Mouse (Mus musculus): ENCODE data around the gene Paxx. TPM values are rescaled to one million over a fixed set of nuclear protein-coding genes. Genes with fewer than 3 reads are reported as not detected.

Gene Paxx
- total RNA-seq, 2 experiments from 2014 or later: 23.0 to 23.4 TPM

DNA sequence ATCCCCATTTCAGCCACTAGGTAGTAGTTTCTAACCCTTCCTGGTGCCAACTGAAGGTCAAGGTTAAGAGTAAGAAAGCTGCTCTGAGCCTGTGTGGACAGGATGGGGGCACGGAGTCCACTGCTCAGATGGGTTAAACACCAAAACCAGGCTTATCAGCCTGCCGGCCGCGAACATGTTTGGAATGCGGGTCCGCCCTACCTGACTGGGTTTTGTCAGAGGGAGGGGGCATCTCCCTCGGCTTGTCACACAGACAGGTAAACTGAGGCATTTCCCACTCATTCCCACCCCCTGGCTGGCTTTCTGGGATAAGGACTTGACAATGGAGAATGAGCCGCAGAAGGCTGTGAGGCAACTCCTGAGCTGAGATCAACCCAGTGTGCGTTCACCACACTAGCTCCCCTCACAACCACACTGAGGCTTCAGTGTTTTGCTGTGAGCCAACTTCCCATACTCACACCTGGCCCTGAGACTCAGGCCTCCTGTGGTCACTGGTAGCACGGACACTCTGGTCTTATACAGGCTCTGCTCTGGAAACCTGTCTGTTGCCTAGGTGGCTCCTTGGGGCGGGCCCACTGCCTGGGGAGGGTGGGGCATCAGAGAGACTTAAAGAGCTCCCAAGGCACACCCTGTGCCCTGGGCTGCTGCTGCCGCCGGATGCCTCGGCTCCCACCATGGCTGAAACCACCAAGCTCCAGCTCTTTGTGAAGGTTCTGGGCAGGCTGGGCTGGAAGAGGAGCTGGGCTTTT is 4.5 kb downstream of the Paxx start, which contains the start of gene Clic3:
Gene Clic3 (plus strand): TSS at position 634 of the 749 bp plus-strand sequence.
- DNase-seq: no peak
- intact Hi-C loops (cut with DNase I): no loop called here

DNA sequence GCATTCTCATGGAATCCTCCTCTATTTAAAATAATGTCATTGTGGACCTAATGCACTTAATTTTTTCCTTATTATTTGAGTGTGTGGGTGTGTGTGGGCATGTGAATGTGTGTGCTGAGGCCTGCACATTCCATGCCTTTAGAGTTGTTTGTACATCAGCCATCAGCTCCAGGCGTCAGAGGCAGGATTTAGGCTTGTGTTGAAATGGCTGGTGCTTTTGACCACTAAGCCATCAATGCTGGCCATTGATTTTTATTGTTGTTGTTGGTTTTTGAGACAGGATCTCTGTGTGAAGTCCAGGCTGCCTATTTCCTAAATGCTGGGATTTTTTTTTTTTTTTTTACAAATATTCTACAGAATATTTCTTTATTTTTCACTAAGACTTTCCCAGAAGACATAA is 7.9 kb downstream of the Paxx start:
- intact Hi-C loops (cut with DNase I): no loop called here
- no peak for DNase-seq

DNA sequence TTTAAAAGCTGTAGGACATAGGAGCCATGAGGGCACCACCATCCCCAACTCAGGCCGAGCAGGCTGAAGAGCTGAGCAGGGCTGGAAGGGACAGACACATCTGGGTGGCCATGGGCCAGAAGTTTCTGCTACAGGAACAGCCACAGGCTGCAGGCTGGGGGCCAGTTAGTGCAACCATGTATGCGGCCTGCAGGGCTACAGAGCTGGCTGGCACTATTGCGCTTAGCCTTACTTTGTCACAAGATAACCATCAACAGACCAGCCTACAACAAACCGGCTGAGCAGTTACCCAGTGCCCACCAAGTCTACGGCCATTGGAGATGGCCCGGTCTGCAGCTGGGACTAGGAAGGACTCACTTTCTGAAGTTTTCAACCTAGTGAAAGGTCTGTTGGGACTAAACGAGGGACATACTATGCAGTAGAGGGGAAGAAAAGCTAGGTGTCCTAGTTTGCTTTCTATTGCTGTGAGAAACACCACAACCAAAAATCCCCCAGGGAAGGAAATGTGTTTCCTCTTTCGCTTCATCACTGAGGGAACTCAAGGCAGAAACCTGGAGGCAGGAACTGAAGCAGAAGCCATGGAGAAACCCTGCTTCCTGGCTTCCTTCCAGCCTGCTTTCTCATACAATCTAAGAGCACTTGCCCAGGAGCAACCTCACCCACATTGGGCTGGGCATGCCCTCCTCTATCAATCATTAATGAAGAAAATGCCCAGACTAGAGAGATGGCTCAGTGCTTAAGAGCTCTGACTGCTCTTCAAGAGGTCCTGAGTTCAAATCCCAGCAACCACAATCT is 9.8 kb downstream of the Paxx start:
- intact Hi-C loops (cut with DNase I): no loop called here
- DNase-seq: no peak

DNA sequence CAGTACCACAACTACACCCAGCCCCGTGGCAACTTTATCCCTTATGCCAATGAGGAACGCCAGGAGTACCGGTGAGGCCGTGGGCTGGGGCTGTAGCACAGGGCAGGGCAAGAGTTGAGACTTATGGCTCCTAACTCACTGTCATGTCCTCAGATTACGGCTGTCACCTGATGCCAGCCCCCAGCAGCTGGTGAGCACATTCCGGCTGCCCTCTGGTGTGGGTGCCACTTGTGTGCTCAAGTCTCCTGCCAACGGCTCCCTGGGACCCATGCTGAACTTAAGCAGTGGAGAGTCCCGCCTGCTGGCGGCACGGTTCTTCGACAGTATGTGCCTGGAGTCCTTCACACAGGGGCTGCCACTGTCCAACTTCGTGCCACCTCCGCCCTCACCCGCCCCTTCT is 18.2 kb downstream of the Paxx start:
- intact Hi-C loops (cut with DNase I): no loop called here
- DNase-seq: no peak

DNA sequence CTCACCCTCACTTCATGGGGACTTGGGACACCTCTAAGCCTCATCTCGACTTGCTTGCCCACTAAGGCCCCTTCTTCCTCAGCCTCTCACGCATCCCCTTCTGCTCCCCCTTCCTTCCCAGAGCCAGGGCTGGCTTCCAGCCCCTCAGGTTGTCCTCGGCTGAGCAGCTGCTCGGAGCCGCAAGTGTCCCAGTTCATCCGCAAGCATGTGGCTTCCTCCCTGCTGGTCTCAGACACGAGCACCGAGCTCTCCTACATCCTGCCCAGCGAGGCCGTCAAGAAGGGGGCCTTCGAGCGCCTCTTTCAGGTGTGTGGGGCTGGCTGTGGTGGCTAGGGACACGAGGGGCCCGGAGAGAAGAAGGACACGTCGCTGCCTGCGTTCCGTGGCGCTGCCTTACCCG is 19.8 kb downstream of the Paxx start:
- no peak for DNase-seq
- intact Hi-C loops (cut with DNase I): no loop called here

DNA sequence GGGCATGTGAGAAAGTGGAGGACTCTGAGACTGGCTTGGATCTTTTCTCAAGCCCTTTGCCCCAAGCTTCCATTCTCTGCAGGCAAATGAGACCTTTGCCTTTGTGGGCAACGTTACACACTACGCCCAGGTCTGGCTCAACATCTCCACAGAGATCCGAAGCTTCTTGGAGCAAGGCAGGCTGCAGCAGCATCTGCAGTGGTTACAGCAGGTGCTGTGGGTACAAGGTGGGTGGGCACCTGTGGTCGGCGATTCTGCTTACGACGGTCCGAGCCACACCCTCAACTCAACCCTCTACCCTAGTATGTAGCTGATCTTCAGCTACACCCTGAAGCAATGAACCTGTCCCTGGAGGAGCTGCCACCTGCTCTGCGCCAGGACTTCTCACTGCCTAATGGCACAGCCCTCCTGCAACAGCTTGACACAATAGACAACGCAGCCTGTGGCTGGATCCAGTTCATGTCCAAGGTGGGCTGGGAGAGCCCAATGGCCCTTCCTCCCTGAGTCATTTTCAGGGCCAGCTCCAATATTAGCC is 24.5 kb downstream of the Paxx start:
- DNase-seq: no peak
- intact Hi-C loops (cut with DNase I): no loop called here

DNA sequence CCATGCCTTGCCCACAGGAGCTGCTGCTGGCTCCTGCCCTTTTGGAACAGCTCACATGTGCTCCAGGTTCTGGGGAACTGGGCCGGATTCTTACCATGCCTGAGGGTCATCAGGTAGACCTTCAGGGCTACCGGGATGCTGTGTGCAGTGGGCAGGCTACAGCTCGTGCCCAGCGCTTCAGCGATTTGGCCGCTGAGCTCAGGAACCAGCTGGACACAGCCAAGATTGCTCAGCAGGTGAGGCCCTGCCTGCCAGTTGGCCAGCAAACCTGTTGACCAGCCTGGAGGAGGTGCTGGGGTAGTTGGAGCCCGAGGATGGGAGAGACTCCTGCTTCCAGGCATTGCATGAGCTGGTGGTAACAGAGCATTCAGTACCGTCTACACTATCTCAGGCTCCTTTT is 26.6 kb downstream of the Paxx start:
- no peak for DNase-seq
- intact Hi-C loops (cut with DNase I): no loop called here

DNA sequence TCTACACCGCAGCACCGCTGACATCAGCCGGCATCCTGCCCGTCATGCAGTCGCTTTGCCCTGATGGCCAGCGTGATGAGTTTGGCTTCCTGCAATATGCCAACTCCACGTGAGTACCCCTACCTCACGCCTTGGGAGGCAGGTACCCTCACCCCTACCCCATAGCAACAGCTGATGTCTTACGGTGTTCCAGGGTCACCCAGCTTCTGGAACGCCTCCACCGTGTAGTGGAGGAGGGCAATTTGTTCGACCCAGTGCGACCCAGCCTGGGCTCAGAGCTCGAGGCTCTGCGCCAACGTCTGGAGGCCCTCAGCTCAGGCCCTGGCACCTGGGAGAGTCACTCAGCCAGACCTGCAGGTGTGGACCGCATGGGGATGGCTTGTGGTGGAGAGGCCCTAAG is 27.8 kb downstream of the Paxx start:
- no peak for DNase-seq
- intact Hi-C loops (cut with DNase I): no loop called here

DNA sequence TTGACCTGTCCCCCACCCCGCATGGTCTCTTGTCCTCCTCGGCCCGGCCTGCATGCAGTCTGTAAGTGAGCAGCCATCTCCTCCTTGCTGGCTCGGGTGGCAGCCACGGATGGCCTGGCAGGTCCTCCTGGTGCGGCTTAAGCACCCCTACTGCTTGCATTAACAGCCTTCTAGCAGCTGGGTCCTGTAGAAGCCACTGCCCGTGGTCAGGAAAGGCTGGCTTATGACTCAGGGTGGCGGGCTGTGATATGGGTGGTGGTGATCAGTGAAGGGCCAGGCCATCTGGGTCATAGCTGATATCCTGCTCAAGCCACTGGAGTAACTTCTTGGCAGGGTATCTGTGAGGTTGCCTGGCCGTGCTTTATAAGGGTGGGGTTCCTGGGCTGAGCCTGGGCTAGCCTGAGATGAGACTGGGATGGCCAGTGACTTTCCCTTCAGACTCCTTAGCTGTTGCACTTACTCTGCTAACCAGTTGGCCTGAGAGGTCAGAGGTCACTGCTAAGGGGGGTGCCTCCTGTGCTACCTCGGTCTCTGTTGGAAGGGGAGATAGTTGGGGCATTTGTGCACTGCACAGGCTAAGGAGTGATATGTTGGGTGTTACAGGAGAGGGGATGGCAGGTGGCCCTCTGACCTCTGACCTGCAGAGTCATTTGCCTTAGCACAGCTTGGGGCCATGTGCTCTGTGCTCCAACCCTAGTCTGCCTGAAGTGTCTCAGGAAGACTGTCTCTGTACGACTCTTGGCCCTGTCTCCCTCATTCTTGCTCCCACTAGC is 28.4 kb downstream of the Paxx start:
- no peak for DNase-seq
- intact Hi-C loops (cut with DNase I): no loop called here

DNA sequence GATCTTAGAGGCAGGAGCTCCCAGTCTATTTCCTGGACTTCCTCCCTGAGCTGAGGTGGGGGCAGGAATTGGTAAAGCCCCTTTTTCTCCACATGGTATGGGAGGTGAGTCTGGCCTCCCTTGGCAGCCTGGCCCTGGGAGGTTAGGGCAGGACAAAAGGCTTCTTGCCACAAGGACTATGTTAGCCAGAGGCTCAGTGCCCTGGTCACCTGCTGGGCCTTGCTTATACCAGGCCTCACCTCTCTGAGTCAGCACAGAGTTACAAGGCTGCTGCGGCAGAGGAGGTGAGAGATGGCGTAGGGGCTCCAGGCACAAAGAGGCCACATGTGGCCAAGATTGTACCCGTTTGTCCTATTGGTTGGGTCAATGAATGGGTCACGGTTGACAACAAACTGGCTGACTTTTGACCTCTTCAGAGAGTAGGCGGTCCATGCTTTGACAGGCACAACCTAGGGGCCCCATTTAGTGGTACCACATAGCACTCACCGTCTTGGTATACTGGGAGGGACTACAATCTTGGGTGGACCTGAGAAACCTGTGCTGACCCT is 29.5 kb downstream of the Paxx start:
- intact Hi-C loops (cut with DNase I): loop anchor here (2.0 kb wide), 1 partner anchor 29 kb away; the partner anchor contains the start of gene Paxx

DNA sequence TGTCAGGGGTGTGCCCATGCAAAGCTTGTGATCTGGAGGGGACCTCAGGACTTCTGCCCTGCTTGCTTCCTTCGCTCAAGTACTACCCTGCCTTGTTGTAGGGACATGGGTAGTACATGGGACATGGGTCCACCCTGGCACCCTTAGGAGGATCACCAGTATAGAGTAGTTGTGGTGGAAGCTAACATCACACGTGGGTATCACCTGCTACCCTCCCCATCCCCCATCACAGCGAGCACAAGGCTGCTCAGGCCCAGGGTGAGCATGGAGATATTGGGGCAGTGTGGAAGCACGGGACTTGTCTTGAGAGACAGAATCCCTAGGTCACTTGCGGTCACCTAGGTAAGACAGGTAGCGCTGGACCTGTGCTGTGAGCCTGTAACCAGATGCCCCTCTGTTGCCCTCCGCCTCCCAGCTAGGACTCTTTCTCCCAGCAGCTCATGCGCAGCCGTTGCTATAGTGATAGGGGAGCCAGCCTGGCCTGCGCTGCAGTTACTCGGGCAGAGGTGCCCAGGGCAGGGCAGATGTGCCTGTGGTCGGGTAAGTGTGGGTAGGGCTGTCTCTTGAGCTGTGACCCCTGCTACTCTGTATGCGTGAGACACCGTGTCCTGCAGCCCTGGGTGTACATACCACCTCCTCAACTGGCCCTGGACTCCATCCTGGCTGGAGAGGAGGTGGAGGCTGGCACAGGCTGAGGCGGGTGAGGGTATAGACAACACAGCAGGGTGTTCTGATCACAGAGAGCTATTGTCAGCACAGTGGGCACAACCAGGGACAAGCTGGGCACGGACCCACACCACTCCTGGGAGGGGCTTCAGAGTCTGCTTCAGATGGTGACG is 30.3 kb downstream of the Paxx start:
- intact Hi-C loops (cut with DNase I): loop anchor here (2.0 kb wide), 1 partner anchor 30 kb away; the partner anchor contains the start of gene Paxx
- no peak for DNase-seq

More for the DNA sequence above, 29.5 kb downstream of the Paxx start:
- no peak for DNase-seq

DNA sequence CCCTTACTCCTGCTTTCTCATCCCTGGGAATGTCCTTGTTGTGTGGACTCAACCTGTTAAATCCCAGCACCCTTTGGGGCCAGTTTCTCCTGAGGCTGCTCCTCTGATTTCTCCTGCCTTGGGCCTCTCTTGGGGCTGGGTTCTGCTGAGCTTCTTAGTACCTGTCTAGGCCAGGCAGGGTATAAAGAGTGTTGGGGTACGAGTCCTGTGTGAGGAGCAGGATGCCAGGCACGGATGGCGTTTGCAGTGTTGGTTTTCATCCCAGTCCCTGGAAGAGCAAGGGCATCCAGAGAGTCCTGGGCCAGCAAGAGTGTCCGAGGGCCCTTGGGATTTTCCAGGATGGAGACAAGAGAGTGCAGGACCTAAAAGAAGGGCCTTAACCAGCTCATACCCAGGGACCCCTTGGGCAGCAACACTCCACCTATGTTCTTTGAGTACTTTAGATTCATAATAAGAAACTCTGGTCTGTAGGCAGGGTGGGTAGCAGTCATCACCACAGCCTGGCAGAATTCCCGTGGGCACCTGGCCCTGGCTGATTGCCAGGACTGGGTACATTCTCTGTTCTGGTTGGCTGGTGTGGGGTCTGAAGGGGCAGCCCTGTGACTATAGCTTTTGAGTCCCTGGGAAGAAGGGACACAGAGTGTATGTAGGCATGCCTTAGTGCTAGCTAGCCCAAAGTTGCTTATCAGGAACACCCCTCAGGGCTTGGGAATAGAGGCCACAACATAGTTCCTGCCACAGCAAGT is 31.3 kb downstream of the Paxx start:
- intact Hi-C loops (cut with DNase I): loop anchor here (2.0 to 5.0 kb wide), 3 partner anchors 31 to 97 kb away; partner anchors contain the start of genes Man1b1 and Paxx
- no peak for DNase-seq

DNA sequence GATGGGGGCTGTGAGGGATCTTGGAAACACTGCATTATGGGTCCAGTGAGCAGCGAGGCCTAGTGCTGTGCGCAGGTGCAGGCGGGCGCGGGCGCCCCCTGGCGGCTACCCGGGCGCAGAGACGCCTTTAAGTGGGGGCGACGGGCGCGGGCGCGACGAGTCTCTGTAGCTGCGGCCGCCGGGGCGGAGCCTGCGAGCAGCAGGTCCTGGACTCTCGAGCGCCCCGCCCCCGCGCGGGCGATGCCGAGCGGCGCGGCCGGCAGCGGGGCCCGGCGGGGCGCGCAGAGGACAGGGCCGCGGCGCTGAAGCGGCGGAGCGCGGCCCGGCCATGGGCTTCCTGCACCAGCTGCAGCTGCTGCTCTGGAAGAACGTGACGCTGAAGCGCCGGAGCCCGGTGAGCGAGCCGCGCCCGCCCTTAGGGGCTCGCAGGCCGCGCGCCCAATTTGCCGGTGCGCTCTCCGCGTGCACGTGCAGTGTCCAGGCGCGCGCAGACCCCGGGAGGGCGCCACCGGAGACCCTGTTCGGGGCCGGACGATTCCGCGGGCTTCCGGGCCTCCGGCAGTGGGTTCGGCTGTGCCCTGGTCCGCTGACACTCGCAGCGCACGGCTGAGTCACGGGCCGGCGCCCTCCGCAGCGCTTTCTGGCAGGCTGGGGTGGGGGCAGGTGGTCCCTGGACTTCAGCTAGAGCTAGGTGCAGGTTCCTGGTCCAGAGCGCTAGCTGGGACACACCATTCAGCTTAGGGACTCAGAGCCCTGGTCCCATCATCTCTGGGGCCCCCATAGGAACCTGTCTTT is 32.3 kb downstream of the Paxx start, which contains the start of gene Abca2:
Gene Abca2 (plus strand): TSS at position 262 of the 795 bp plus-strand sequence.
- DNase-seq: peak; percentile 93 to 94
- intact Hi-C loops (cut with DNase I): loop anchor here (2.0 to 5.0 kb wide), 2 partner anchors 69 to 96 kb away; partner anchors contain the start of gene Man1b1

DNA sequence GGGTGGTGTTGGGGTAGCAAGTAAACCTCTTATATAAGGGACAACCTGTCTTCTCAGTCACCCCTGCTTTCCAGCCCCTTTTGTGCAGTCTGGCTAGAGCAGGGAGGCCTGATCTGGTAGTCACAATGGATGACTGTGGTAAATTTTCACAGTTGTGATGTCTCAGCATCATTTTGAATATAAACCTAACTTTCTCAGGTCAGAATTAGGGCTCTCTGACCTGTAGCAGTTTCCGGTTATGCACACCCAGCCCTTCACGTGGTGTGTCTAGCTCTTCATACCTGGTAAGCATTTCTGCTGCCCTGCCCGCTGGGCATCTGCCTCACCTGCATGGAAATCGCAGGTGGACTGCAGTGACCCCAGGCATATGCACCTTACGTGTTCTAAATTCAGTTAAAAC is 33.6 kb downstream of the Paxx start:
- DNase-seq: no peak

DNA sequence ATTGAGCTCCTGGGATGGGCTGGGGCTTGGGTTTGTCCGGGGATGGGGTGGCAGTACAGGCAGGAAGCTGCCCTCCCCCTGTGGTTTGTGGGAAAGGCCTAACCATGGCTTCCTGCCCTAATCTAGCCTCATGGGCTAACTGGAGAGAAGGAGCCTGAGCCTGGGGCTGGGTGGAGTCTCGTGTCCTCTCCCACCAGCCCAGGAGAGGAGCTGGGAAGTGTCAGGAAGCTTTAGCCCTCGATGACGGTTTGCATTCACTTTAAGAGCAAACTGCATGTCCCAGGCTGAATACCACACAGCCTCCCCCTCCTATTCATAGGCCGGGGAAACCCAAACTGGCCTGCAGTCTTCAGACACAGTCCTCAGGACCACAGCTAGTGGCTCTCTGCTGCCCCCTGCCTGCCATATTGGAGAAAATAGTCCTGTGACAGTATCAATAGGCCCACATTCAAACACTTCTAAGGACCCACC is 34.1 kb downstream of the Paxx start:
- DNase-seq: peak; percentile 68 to 79
- intact Hi-C loops (cut with DNase I): loop anchor here (1.0 to 5.0 kb wide), 3 partner anchors 23 to 71 kb away; no protein-coding TSS in a partner anchor

More for the DNA sequence above, 33.6 kb downstream of the Paxx start:
- intact Hi-C loops (cut with DNase I): loop anchor here (1.0 to 5.0 kb wide), 3 partner anchors 24 to 70 kb away; no protein-coding TSS in a partner anchor

DNA sequence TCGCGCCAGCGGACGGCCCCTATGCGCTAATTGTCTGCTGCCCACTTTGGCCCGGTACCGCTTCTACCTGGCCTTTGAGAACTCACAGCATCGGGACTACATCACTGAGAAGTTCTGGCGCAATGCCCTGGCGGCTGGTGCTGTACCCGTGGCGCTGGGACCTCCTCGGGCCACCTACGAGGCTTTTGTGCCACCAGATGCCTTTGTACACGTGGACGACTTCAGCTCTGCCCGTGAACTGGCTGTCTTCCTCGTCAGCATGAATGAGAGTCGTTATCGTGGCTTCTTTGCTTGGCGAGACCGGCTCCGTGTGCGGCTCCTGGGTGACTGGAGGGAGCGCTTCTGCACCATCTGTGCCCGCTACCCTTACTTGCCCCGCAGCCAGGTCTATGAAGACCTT is 35.4 kb downstream of the Paxx start:
- intact Hi-C loops (cut with DNase I): loop anchor here (2.0 to 5.0 kb wide), 2 partner anchors 57 to 72 kb away; no protein-coding TSS in a partner anchor

DNA sequence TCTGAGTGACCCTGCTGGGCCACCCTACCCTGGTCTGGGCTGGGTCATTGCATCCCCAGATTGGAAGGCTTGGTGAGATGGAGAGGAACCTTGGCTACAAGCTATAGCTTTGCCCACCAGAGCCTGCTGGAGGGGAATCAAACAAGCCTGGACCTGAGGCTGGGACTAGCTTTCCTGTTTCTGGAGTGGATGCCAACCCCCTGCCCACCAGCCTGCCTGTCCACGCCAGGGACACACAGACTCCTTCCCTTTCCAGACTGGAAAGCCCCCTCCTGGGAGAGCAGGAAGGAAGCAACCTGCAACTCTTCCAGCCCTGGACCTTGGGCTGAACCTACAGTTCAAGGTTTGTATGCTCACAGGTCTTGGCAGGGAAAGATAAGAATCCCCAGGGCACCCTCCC is 37.3 kb downstream of the Paxx start:
- DNase-seq: no peak
- intact Hi-C loops (cut with DNase I): loop anchor here (2.0 kb wide), 2 partner anchors 59 to 127 kb away; no protein-coding TSS in a partner anchor

More for the DNA sequence above, 35.4 kb downstream of the Paxx start:
- no peak for DNase-seq
